Mouse (Mus musculus) liver, embryonic 14.5 days (tissue): Measurements from ENCODE around the gene Gm21304. TPM values are rescaled to one million over a fixed set of nuclear protein-coding genes. Genes with fewer than 3 reads are reported as not detected.

Experiments
- ATAC-seq: fragments of 200-750 bp; cut with Nextera tagmentation; 2 replicates; pipeline ENCODE4 v1.8.0; 2017; ENCODE audit warnings: moderate number of reproducible peaks, mild to moderate bottlenecking, moderate library complexity; ENCODE audit not compliant: insufficient read depth
- DNase-seq, 3 experiments: peaks; one replicate each; pipeline ENCODE4 v3.0.0-alpha.2; 2012 to 2013; ENCODE audit warnings: low read depth in 3 of 3, low spot score in 3 of 3
- H3K27ac ChIP-seq: fragments of 300-500 bp; sonication (generic); 2 replicates; pipeline ENCODE4 v1.5.1; 2014; ENCODE audit warnings: moderate library complexity, mild to moderate bottlenecking, control low read depth, inconsistent platforms
- H3K27me3 ChIP-seq: fragments of 300-500 bp; sonication (generic); 2 replicates; pipeline ENCODE4 v1.6.1; 2014; ENCODE audit warnings: mild to moderate bottlenecking, low read length, moderate library complexity; ENCODE audit not compliant: control insufficient read depth, insufficient read depth
- H3K36me3 ChIP-seq: fragments of 300-500 bp; sonication (generic); replicated peaks from 2 replicates; pipeline ENCODE4 v1.6.1; 2014; ENCODE audit warnings: low read depth; ENCODE audit not compliant: control insufficient read depth, insufficient read depth
- H3K4me1 ChIP-seq, 2 experiments: fragments of 200-500 bp in 1 of 2; fragments of 300-500 bp in 1 of 2; sonication (generic) in 1 of 2; replicated peaks; 2 replicates each; pipeline ENCODE4 v1.6.1; 2012 to 2014; ENCODE audit warnings: antibody characterized with exemption in 1 of 2, inconsistent platforms in 1 of 2, low read length in 1 of 2; ENCODE audit not compliant: control insufficient read depth in 2 of 2, insufficient read depth in 2 of 2
- H3K4me2 ChIP-seq: fragments of 300-500 bp; sonication (generic); 2 replicates; pipeline ENCODE4 v1.6.1; 2014; ENCODE audit warnings: low read depth, mild to moderate bottlenecking, control low read depth, moderate library complexity
- H3K4me3 ChIP-seq, 2 experiments: fragments of 200-500 bp in 1 of 2; fragments of 300-500 bp in 1 of 2; sonication (generic) in 1 of 2; 2 replicates each; pipeline ENCODE4 v1.5.1; 2012 to 2014; ENCODE audit warnings: low read depth in 2 of 2, low read length in 2 of 2, mild to moderate bottlenecking in 2 of 2, control low read depth in 1 of 2, inconsistent platforms in 1 of 2, moderate library complexity in 1 of 2; ENCODE audit not compliant: insufficient read depth in 1 of 2
- H3K9ac ChIP-seq: fragments of 300-500 bp; sonication (generic); replicated peaks from 2 replicates; pipeline ENCODE4 v1.6.1; 2014; ENCODE audit warnings: mild to moderate bottlenecking, control low read depth, moderate library complexity
- H3K9me3 ChIP-seq: fragments of 300-500 bp; sonication (generic); 2 replicates; pipeline ENCODE4 v1.6.1; 2016; ENCODE audit warnings: low read length, mixed read lengths; ENCODE audit not compliant: control insufficient read depth
- CTCF ChIP-seq: IDR thresholded peaks from 2 replicates; pipeline ENCODE4 v1.5.1; 2016; ENCODE audit warnings: antibody characterized with exemption, low read depth, control low read depth
- EP300 ChIP-seq: IDR thresholded peaks from 2 replicates; pipeline ENCODE4 v1.6.1; 2016; ENCODE audit warnings: antibody characterized with exemption, low read depth
- WGBS: fragments of 180-500 bp; shearing (Covaris S2); extraction: QIAGEN DNeasy Blood & Tissue Kit; methylation state at CpG from one replicate; pipeline ENCODE4 v1.1.7; 2014; ENCODE audit not compliant: insufficient replicate concordance; 5-methylcytosine and 5-hydroxymethylcytosine counted together
- polyA plus RNA-seq, 2 experiments: library from polyadenylated mRNA; depleted of rRNA in 1 of 2; stranded (reverse) in 1 of 2; unstranded in 1 of 2; fragments of >200 nt; fragmentation: Nextera tagmentation in 1 of 2; extraction: Ambion mirVana in 1 of 2; gene quantifications; 2 replicates each; pipeline versions ENCODE4 v1.2.1 to v1.2.3; 2012 to 2014

Gm21304 gene
- polyA plus RNA-seq, 2 experiments = not detected

DNA sequence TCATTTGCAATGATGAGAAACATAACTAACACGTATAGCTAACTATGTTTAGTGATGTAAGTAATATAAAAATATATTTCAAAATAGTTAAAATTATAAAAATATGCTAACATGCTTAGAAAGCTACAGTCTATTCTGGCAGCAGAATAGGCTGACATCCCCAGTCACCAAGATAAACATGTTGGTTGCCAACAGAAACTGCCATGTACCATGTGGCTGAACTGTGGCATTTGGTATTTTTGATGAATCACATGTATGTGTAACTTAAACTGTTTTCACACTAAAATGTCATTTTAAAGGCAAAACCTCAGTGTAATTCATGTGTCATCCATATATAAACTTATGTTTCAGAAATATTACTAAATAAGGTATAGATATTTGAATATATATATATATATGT lies 41.3 kb downstream of the Gm21304 start:
- WGBS = 44% methylated on average over 1 of the region's 1 CpGs
- no peak for ATAC-seq
- Histone ChIP-seq H3K27ac (no peak overlapping the region), H3K4me1 (no peaks in the 10 kb centered on the region), H3K4me3 (no peak overlapping the region), H3K27me3 (no peaks in the 10 kb centered on the region), H3K4me2 (no peak overlapping the region), H3K9ac (no peak overlapping the region), H3K9me3 (no peaks in the 10 kb centered on the region), H3K36me3 (no peaks in the 10 kb centered on the region)
- TF ChIP-seq EP300 = no peak
- TF ChIP-seq CTCF = no peak
- no peak for DNase-seq

DNA sequence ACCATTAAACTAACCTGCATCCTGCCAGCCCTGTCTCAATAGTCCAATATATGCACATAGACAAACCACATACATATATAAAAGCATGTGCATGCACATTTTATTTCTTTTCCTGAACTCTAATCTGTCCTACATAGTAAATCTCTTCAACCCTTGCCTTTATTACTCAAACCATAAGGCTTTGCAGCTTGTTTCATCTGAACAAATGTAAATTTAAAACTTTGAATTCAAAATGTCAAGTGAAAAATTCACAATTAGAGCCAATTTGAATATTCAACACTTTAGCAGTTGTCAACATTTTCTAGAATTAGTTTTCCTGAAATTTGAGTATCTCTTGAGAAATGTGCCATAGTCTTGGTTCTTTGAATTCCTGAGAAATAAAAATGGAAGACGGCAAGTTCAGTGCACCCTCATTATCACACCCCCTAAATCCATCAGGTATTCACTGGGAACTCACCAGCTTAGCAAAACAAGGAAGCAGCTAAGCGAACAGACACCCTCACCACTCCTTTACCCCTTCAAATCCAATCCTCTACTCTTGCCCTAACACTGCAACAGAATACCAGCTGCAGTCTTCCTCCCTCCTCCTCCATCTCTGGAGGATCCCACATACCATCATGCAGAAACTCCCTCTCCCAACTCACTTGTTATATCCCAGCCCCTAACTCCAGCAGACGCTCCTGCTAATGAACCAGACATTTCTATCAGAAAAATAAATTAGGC lies 42.1 kb downstream of the Gm21304 start:
- Histone ChIP-seq H3K4me2 (no peak overlapping the region), H3K27me3 (no peaks in the 10 kb centered on the region), H3K36me3 (no peaks in the 10 kb centered on the region), H3K9ac (no peak overlapping the region), H3K27ac (no peak overlapping the region), H3K9me3 (no peaks in the 10 kb centered on the region), H3K4me1 (no peaks in the 10 kb centered on the region), H3K4me3 (no peak overlapping the region)
- TF ChIP-seq CTCF = no peak
- TF ChIP-seq EP300 = no peak
- no peak for DNase-seq
- WGBS = 61% methylated on average over 3 of the region's 3 CpGs
- no peak for ATAC-seq

DNA sequence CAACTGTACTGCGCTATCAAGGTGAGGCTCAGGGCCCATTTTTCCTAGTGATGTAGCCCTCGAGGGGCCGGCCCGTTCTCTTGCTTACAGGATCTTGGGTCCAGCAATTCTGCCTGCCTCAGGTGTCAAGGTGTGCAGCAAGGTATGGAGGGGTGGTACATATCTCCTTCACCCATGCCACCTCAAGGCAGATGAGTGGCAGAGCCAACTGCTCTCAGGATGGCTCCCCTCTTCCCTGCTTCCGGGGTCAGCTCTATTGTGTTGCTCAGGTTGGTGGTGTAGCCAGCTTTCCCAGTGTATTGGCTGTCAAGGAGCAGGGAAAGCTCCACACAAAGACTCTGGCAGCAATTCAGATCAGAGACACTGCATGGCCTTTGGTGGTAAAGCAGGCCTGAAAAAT lies 46.2 kb downstream of the Gm21304 start:
- TF ChIP-seq EP300 = no peak
- TF ChIP-seq CTCF = no peak
- WGBS = 60% methylated on average over 5 of the region's 5 CpGs
- DNase-seq (no peak), ATAC-seq (no peak)
- Histone ChIP-seq H3K9ac (no peak overlapping the region), H3K4me2 (no peak overlapping the region), H3K36me3 (no peaks in the 10 kb centered on the region), H3K27ac (no peak overlapping the region), H3K4me1 (no peaks in the 10 kb centered on the region), H3K9me3 (no peaks in the 10 kb centered on the region), H3K27me3 (no peaks in the 10 kb centered on the region), H3K4me3 (no peak overlapping the region)

Other genes with a start within 250 kb of the Gm21304 start
- not detected in 2 replicates for gene Gm21293, start 25.5 kb upstream of the Gm21304 start, polyA plus RNA-seq (2012; rRNA removed)
- not detected in 2 replicates for gene Gm21293, start 25.5 kb upstream of the Gm21304 start, polyA plus RNA-seq (2014; fragmentation: Nextera tagmentation; extraction: Ambion mirVana)
- not detected in 2 replicates for gene Gm6763, start 17.0 kb upstream of the Gm21304 start, polyA plus RNA-seq (2012; rRNA removed)
- gene Gm6763, start 17.0 kb upstream of the Gm21304 start, polyA plus RNA-seq (2014; fragmentation: Nextera tagmentation; extraction: Ambion mirVana) = not detected in 2 replicates
- not detected in 2 replicates for gene Gm8764, start 8.5 kb upstream of the Gm21304 start, polyA plus RNA-seq (2012; rRNA removed)
- gene Gm8764, start 8.5 kb upstream of the Gm21304 start, polyA plus RNA-seq (2014; fragmentation: Nextera tagmentation; extraction: Ambion mirVana) = not detected in 2 replicates
- not detected in 2 replicates for gene Gm21312, start 8.5 kb downstream of the Gm21304 start, polyA plus RNA-seq (2012; rRNA removed)
- gene Gm21312, start 8.5 kb downstream of the Gm21304 start, polyA plus RNA-seq (2014; fragmentation: Nextera tagmentation; extraction: Ambion mirVana) = not detected in 2 replicates
- not detected in 2 replicates for gene Gm20765, start 17.0 kb downstream of the Gm21304 start, polyA plus RNA-seq (2012; rRNA removed)
- not detected in 2 replicates for gene Gm20765, start 17.0 kb downstream of the Gm21304 start, polyA plus RNA-seq (2014; fragmentation: Nextera tagmentation; extraction: Ambion mirVana)
- gene Gm4340, start 25.5 kb downstream of the Gm21304 start, polyA plus RNA-seq (2012; rRNA removed) = not detected in 2 replicates
- gene Gm4340, start 25.5 kb downstream of the Gm21304 start, polyA plus RNA-seq (2014; fragmentation: Nextera tagmentation; extraction: Ambion mirVana) = not detected in 2 replicates